In the genomic region with DNA sequence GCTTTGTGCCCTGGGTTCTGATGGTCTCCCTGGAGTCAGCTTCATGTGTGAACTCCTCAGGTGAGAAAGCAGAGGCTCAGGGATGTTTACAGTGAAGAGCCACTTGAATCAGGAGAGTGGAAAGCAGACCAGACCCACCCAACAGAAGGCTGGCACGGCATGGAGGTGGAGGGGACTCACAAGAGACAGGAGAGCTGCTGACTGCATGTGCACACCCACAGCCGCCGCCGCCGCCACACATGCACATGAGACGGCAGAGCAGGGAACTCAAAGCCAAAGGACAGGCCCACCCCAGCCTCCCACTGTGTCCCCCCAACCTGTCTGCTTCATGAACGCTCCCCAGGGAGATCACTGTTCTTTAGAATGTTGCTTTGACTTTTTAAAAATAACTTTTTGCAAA, we compare ENCODE assay signal across 23 mouse cellular contexts. TPM values are rescaled to one million over a fixed set of nuclear protein-coding genes. Genes with fewer than 3 reads are reported as not detected.
DNase-seq lines count a peak whose midpoint lies in the region; ATAC-seq lines count a peak whose summit lies in the region.
"Had no signal": no experiment of that assay in that cellular context is flagged by ENCODE, and none has a peak within 500 bp of the region (broad histone marks: within the 10 kb centered on the region; RNA-seq: fewer than 3 reads in every experiment).

No protein-coding gene starts in this region.

- H3K9ac ChIP-seq in heart, embryonic 14.5 days (ENCODE audit: low read length), result peak overlapping the region; percentile 18; the same call in 1 of the 2 replicates
- H3K9ac ChIP-seq in forebrain, embryonic 11.5 days (ENCODE audit: low read length), result no peak overlapping the region
- H3K9ac ChIP-seq: lung, embryonic 14.5 days; stomach, embryonic 15.5 days had no signal

- H3K27ac ChIP-seq in heart, embryonic 14.5 days (replicated peaks in 1 of 2; ENCODE audit: control insufficient read depth in 1 of 2, insufficient read depth in 1 of 2, low read depth in 2 of 2, low read length in 2 of 2), result peak overlapping the region in 1 of 2 experiments; percentile 93; a peak in 2 of 4 replicates
- no peak overlapping the region for H3K27ac ChIP-seq in forebrain, embryonic 11.5 days (ENCODE audit: low read depth, low read length)
- H3K27ac ChIP-seq: limb, embryonic 10.5 days; midbrain, embryonic 12.5 days; stomach, embryonic 15.5 days had no signal

- H3K9me3 ChIP-seq in heart, embryonic 14.5 days (ENCODE audit: control insufficient read depth, low read length), result 0 out of 2 replicates have a peak, but pooled peaks cover 2% of the 10 kb centered on the region
- no peaks in the 10 kb centered on the region; the same call in 1 of the 2 replicates for H3K9me3 ChIP-seq in forebrain, embryonic 11.5 days (ENCODE audit: control insufficient read depth, low read length)
- H3K9me3 ChIP-seq: limb, embryonic 10.5 days; stomach, embryonic 15.5 days had no signal

- ATAC-seq in heart, embryonic 14.5 days (ENCODE audit: insufficient number of reproducible peaks, insufficient read depth, low FRiP score, low read depth), result no peak
- ATAC-seq in forebrain, embryonic 11.5 days (replicated peaks; ENCODE audit: low FRiP score), result no peak
- ATAC-seq: CD4-positive, CD25-positive, alpha-beta regulatory T cell, adult 4 months; hindbrain, embryonic 16.5 days had no signal

- H3K27me3 ChIP-seq in heart, embryonic 14.5 days (ENCODE audit: control insufficient read depth, insufficient read depth, low read length), result no peaks in the 10 kb centered on the region
- H3K27me3 ChIP-seq in forebrain, embryonic 11.5 days (ENCODE audit: control insufficient read depth, insufficient read depth, low read length), result no peaks in the 10 kb centered on the region
- H3K27me3 ChIP-seq: midbrain, embryonic 12.5 days; stomach, embryonic 15.5 days had no signal

- 67% methylated on average over 7 of the region's 7 CpGs for WGBS in heart, embryonic 14.5 days
- WGBS in forebrain, embryonic 11.5 days, result 90% methylated on average over 7 of the region's 7 CpGs

- peaks cover 21 to 28% of the 10 kb centered on the region in 2 experiments for H3K4me1 ChIP-seq in heart, embryonic 14.5 days (ENCODE audit: control insufficient read depth in 2 of 2, insufficient read depth in 2 of 2, low read length in 2 of 2)
- peaks cover 2% of the 10 kb centered on the region; the same call in 1 of the 2 replicates for H3K4me1 ChIP-seq in forebrain, embryonic 11.5 days (replicated peaks; ENCODE audit: control insufficient read depth, insufficient read depth, low read length)
- H3K4me1 ChIP-seq: limb, embryonic 10.5 days; stomach, embryonic 15.5 days had no signal

- no peak overlapping the region for H3K4me2 ChIP-seq in heart, embryonic 14.5 days (ENCODE audit: low read length)
- H3K4me2 ChIP-seq in forebrain, embryonic 11.5 days (ENCODE audit: low read depth, low read length, severe bottlenecking), result no peak overlapping the region
- H3K4me2 ChIP-seq: liver, embryonic 11.5 days; lung, embryonic 14.5 days; stomach, embryonic 15.5 days had no signal

- intact Hi-C loops in heart, postnatal 36 days (cut with DNase I), result no loop called here
- intact Hi-C loops in left cerebral cortex, postnatal 14 days (cut with DNase I), result no loop called here

- no peak overlapping the region for H3K4me3 ChIP-seq in heart, embryonic 14.5 days (ENCODE audit: control insufficient read depth in 1 of 2, insufficient read depth in 1 of 2, low read depth in 1 of 2, low read length in 2 of 2)
- H3K4me3 ChIP-seq in forebrain, embryonic 11.5 days (ENCODE audit: low read depth, low read length), result no peak overlapping the region
- H3K4me3 ChIP-seq: limb, embryonic 10.5 days; midbrain, embryonic 12.5 days; myocyte; stomach, embryonic 15.5 days had no signal

- peaks cover 9% of the 10 kb centered on the region; the same call in 1 of the 2 replicates for H3K36me3 ChIP-seq in heart, embryonic 14.5 days (ENCODE audit: control insufficient read depth, insufficient read depth, low read length)
- H3K36me3 ChIP-seq in forebrain, embryonic 11.5 days (ENCODE audit: control insufficient read depth, insufficient read depth, low read length), result no peaks in the 10 kb centered on the region
- H3K36me3 ChIP-seq: G1E; limb, embryonic 10.5 days had no signal

- peak; percentile 25 to 26 for DNase-seq in cerebellum, postnatal 10 days
- DNase-seq in cerebellum, postnatal 25 days, result no peak
- DNase-seq in heart, postnatal 36 days, result no peak
- DNase-seq in left cerebral cortex, postnatal 14 days (ENCODE audit: low spot score in 2 of 2), result peak; percentile 48
- no peak for DNase-seq in left cerebral cortex, adult 11 months (ENCODE audit: low spot score)
- peak; percentile 45 for DNase-seq in right cerebral cortex, postnatal 14 days
- no peak for DNase-seq in forebrain, embryonic 11.5 days (ENCODE audit: low spot score)
- DNase-seq: adrenal gland, postnatal 36 days; cerebellum, adult 8-10 months; kidney, adult 11 months; kidney, postnatal 10 days; lung, embryonic 14.5 days; lung, postnatal 4 days; retina, postnatal 1 day had no signal

RNA-seq across cellular contexts. Expression of a gene that starts 8.8 kb away (rescaled TPM):
- 13.3 and 13.6 TPM in 2 replicates for polyA plus RNA-seq in heart, embryonic 14.5 days (2014; fragmentation: Nextera tagmentation; extraction: Ambion mirVana)
- total RNA-seq in heart, postnatal 36 days (2021), result 10 to 100 TPM; 24.7 to 32.1 TPM
- 10 to 100 TPM; 24.5 to 28.5 TPM for total RNA-seq in left cerebral cortex, postnatal 14 days (2021)
- polyA plus RNA-seq in forebrain, embryonic 11.5 days (2014; fragmentation: Nextera tagmentation; extraction: Ambion mirVana), result 5.7 and 7.3 TPM in 2 replicates
- polyA plus RNA-seq: CD4-positive, CD25-positive, alpha-beta regulatory T cell, adult 4 months had no signal

RNA-seq across cellular contexts. Expression of a gene that starts 19.5 kb away (rescaled TPM):
- 29.0 and 33.7 TPM in 2 replicates for polyA plus RNA-seq in heart, embryonic 14.5 days (2014; fragmentation: Nextera tagmentation; extraction: Ambion mirVana)
- total RNA-seq in heart, postnatal 36 days (2021), result 10 to 100 TPM; 14.3 to 15.8 TPM
- total RNA-seq in left cerebral cortex, postnatal 14 days (2021), result 1 to 10 TPM; 3.4 to 4.2 TPM
- 1.5 and 1.8 TPM in 2 replicates for polyA plus RNA-seq in forebrain, embryonic 11.5 days (2014; fragmentation: Nextera tagmentation; extraction: Ambion mirVana)

RNA-seq across cellular contexts. Expression of a gene that starts 46.8 kb away (rescaled TPM):
- polyA plus RNA-seq in heart, embryonic 14.5 days (2014; fragmentation: Nextera tagmentation; extraction: Ambion mirVana), result 35.8 and 41.8 TPM in 2 replicates
- 10 to 100 TPM; 75.5 to 80.0 TPM for total RNA-seq in heart, postnatal 36 days (2021)
- total RNA-seq in left cerebral cortex, postnatal 14 days (2021), result 100 to 1,000 TPM; 244 to 245 TPM
- polyA plus RNA-seq in forebrain, embryonic 11.5 days (2014; fragmentation: Nextera tagmentation; extraction: Ambion mirVana), result 98.0 and 102 TPM in 2 replicates

Comparison
In these comparisons a context has a peak if more than half of its experiments do, and no peak if none do; other contexts are left out.
1. DNase-seq: peak in cerebellum, postnatal 10 days (2 of 2), left cerebral cortex, postnatal 14 days (2 of 2) and right cerebral cortex, postnatal 14 days (single experiment); none in cerebellum, postnatal 25 days (0 of 2), heart, postnatal 36 days (0 of 2), left cerebral cortex, adult 11 months (single experiment) and forebrain, embryonic 11.5 days (single experiment).